Mouse (Mus musculus) heart, adult 8-10 months (tissue): ENCODE data around the gene Poll. TPM values are rescaled to one million over a fixed set of nuclear protein-coding genes. Genes with fewer than 3 reads are reported as not detected.

Source experiments
- DNase-seq: peaks from one replicate; pipeline ENCODE4 v3.0.0; 2022; ENCODE audit warnings: low spot score
- total RNA-seq, 4 experiments: library from RNA; stranded (reverse); gene quantifications; 2 replicates each; pipeline ENCODE4 v1.2.4; 2022

Gene Poll
- 10 to 100 TPM; 10.8 to 12.1 (median 11.6) TPM for total RNA-seq

DNA sequence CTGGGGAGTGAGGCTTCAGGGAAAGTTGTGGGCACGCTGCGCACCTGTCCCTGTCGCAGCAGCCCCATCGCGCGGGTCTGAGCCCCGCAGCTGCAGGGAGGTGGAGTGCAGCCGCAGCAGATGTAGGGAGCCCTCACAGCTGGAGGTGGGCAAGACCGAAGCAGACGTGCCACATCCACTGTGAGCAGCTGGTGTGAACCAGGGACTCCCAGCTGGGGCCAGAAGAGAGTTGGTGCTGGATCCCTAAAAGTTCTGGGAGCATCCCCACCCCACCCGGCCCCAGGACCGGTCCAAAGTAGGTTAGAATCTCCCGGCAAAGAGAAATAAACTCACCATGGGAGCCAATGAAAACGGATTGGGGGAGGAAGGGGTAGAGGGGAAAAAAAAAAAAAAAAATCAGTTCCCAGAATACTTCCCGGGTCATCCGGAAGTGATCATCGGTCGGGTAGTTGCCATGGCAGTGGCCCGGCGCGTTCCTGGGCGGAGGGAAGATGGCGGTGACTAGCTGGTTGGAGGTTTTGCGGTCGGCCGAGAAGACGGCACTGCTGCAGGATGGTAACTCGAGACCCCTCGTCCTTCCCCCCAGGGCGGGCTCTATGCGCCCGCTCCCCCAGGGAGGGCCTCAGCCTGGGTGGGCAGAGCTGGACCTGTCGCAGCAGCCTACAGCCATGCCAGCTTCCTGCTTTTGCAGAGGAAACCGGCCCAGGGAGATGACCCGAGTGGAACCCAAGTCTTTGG is at the start of gene Poll, which contains the start of gene Gm17018:
Gene Poll (minus strand): TSS at position 379 of the 738 bp plus-strand sequence.
Gene Gm17018 (plus strand): TSS at position 463 of the 738 bp plus-strand sequence.
- DNase-seq = peak; percentile 87

GRCm38 (mm10) chr19:45608648-45609339 is 48.5 kb upstream of the Poll start:
- no peak for DNase-seq

- no peak for DNase-seq
Measured at GRCm38 (mm10) chr19:45607479-45607878, 47.1 kb upstream of the Poll start.

DNA sequence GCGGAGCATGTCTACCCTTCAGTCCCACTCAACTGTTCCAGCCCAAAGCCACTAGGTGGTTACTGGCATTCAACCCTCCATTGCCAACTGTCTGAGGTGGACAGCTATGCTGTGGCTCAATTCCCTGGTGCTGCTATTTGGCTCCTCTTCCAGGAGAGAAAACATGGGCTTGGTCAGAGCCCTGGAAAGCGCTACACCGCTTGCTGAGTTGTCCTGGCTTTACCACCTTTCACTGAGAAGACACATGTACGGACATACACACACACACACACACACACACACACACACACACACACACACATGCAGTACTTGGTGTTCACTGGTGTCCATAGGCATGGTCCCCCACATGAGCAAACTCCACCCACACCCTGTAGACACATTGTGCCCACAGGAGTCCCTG is 46.4 kb upstream of the Poll start:
- DNase-seq = no peak

- DNase-seq = no peak
Measured at GRCm38 (mm10) chr19:45602606-45603005, 42.3 kb upstream of the Poll start.

DNA sequence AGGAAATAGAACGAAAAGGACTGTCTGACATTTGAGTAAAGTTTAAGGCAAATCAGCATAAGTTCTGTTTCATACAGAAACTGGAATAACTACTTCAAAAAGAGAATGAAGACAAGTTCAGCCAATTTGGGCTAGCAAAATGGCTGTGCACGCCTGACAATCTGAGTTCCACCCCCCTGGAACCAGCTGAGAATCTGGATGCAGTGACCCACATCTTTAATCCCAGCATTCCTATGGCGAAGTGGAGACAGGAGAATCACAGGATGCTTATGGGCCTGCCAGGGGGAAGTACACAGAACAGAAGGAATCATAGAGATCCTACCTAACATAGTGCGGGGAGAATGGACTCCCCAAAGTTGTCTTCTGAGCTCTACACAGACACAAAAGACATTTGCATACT is 36.8 kb upstream of the Poll start:
- DNase-seq = no peak

DNA sequence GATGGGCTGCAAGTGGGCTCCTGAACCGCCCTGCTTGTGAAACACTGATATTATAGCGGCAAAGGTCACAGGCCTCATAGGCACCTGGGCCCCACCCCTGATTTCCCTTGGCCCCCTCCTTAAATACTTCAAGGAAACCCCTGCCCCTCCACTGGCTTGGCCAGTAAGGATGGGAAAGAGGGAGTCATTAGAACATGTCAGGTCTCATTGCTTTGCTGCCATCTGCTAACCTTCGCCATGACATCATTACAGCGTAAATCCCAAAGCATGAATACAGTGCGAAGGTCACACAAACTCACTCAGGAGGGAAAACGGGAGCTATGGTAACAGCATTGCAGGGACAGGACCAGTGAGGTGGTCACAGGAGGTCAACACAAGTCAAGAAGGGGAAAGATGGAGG is 36.1 kb upstream of the Poll start:
- DNase-seq = no peak

GRCm38 (mm10) chr19:45596019-45596418 is 35.7 kb upstream of the Poll start:
- no peak for DNase-seq

GRCm38 (mm10) chr19:45595481-45595880 is 35.1 kb upstream of the Poll start:
- DNase-seq = no peak

DNA sequence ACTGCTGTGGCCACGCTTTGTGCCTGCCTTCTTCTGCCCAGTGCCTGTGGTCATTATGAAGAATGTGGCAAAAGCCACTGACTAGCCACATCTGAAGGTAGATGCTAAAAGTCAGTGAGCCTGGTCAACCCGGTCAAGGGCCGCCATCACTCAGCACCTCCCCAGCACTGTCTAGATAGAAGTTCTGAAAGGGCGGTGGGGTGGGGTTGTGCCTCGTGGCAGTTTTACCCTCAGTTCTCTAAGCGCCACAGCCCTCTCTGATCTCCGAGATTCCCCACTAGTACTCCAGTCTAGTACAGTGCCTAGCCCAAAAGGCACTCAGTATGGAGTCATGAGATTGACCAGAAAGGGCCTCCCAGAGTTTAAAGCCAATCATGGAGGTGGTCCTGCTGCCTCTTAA is 33.7 kb upstream of the Poll start:
- DNase-seq = no peak

GRCm38 (mm10) chr19:45592916-45593315 is 32.6 kb upstream of the Poll start:
- no peak for DNase-seq

DNA sequence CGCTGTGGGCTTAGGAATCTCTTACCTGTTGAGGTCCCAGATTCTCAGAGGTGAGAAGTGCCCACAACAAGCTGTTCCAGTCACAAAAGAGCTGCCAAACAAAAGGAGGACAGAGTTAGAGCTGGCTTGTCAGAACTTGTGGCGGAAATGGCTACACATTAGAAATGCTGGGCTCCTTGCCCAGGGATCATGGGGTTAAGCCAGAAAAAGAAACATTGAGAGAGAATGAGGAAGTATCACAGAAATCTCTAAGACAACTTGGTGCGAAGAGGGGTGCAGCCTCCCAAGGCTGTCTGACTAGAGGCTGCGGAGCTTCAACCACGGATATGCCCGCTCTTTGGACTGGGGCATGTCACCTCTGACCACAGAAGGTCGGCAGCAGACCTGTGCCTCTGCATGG is 31.4 kb upstream of the Poll start:
- DNase-seq = peak; percentile 82

GRCm38 (mm10) chr19:45589761-45590160 is 29.4 kb upstream of the Poll start:
- no peak for DNase-seq

DNA sequence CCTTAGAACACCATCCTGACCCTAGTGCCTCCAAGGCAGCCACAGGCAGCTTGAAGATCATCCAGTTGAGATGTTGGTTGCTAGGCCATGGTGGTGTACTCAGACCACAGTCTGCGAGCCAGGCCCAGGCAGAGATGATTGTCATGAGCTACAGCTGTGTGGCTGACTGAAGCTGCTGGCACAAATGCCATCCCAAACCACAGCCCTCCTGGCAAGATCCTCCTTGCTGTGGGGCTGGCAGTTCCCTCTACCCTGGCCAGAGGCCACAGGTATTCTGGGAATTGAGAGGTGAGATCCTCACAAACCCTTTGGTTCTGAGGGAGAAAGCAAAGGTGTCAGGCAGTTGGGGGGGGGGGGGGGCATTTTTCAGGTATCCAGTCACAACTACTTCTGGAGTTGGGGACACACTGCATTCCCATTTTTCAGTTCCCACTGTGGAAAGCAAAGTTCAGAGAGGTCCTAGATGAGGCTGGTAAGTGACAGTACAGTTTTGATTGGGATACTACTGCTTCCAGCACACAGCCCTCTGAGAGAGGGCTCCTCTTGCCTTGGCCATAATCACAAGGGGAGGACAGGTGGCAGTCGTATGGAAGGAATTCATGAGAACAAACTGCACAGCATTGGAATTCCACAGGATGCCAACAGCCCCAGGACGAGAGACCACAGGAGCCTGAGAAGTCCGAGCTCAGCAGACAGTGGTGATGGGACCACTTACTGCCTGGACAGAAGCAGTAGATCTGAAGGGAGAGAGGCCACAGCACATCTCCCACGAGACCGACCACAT is 27.4 kb upstream of the Poll start:
- DNase-seq = no peak

DNA sequence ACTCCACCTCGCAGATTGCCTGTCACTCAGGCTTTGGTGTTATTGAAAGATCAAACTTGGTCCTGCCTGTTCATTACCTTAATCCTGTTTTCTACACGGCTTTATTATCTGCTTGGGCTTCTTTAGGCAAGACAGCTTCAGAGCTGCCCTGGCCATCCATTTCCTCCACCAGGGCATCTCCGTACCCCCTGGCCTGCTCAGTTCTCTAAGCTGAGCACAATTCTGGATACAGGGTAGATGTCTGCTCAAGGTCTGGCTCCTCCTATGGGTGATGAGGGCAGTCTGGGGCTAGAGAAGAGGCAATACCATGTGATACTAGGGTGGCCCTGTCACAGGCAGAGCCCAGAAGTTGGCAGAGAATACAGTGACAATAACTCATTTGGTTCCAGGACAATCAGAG is 26.5 kb upstream of the Poll start:
- DNase-seq = no peak

DNA sequence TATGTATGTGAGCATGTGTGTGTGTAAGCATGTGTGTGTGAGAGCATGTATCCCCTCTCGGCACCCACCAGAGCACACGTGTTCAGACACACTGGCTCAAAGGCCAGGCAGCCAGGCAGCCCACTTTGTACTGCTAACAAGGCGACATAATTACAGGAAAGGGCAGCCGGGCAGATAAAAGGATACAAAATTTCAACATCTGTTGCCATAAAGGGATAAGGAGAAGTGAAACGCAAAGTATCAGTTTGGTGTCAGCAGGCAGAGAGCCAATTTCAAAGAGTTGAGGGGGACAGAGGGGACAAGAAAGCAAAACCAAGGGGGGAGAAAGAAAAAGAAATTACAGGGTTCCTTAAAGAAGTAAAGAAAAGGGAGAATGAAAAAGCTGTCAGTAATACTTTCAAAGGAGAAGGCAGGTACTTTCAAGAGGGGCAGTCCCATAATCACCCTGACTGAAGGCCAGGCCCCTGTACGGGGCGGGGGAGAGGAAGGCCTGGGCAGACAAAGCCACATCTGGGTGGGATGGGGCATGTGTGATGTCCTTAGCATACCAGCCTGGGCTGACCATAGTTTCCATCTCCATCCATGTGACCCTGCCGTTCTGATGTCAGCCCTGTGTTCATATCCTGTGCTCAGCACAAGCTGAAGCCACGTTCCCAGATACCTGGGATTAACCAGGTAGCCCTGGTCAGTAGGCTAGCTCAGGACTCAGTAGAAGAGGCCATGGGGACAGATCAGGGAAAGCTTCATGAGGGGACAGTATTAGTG is 24.7 kb upstream of the Poll start:
- no peak for DNase-seq

- no peak for DNase-seq
Measured at GRCm38 (mm10) chr19:45583136-45583535, 22.8 kb upstream of the Poll start.

DNA sequence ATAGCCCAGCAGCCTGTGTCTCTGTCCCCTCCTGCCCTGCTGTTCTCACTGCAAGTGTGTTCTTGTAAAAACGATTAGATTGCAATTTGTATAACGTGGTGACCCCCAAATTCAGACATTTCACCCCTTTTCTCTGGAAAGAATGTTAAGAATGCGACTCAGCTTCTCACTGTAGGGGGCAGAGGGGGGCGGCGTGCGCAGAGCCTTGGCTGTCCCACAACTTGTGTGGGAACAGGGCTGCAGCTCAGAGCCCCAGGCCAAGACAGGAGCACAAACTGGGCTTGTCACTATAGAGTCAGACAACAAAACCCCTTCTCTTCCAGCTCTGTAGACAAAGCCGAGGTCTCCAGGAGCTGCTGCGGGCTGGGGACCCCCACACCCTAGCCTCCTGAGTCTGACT is 21.8 kb upstream of the Poll start:
- DNase-seq = no peak

DNA sequence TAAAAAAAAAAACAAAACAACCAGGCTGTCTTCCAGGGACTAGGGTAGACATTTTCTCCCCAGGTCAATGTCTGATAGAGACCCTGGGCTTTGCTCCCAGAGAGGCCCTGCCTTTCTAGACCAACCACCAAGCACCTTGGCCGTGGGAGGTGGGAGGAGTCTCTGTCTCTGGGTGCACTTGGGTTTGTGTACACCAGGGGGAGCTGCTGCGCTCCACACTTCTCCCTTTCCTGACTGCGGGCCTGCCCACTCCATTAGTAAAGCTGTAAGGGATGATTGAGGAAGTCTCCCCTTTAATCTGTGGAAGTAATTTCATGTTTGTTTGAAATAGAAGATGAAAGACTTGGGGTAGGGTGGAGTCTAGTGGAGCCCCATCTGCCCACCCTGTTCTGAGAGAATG is 20.9 kb upstream of the Poll start:
- DNase-seq = no peak

DNA sequence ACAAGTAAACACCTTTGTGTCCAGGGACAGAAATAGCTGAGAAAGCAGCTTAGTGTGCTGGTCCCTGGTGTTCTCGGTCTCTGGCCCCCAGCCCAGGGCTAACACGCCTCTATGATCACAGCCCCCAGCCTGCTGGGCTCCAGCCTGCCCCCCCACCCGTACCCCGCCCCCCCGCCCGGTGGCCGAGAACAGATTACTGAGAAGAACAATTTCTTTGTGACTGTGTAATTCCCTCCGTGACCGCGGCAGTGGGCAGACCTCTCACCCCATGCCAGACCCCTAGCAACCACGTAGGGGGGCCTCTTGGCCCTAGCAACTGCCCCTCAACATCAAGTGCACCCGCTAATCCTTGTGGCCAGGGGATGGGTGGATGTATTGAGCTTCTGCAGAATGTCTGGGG is 19.9 kb upstream of the Poll start:
- DNase-seq = no peak

- DNase-seq = no peak
Measured at GRCm38 (mm10) chr19:45579416-45579815, 19.1 kb upstream of the Poll start.

DNA sequence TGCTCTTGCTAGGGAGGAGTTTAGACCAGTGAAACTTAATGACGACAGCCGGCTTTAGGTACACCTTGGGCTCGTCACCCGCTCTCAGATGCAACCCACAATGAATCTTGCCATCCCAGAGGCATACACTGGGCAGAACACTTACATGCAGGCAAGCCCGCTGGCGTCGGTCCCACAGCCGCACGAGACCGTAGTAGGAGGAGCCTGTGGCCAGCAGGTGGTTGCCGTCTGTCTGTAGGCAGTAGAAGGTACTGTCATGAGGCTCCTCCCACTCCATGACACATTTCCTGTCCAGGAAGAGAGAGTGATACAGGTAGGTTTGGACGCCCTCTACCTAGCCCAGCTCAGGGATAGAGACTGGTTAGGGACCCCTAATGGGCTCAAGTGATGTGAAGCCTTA is 18.6 kb upstream of the Poll start:
- DNase-seq = no peak
